Mouse (Mus musculus): ENCODE measurements at regions not wholly inside any gene's neighbourhood (a gene's known extent, or its start where the extent isn't known, plus 50 kb on each side); places are given as distances from the start of the nearest gene placed in this dataset.

GRCm38 (mm10) chr2:51387136-51387535 is 238.2 kb upstream of the Rnd3 start:
- TF ChIP-seq CTCF (IDR thresholded peaks at IDR 0.05; ENCODE audit: control insufficient read depth, insufficient read depth, insufficient replicate concordance, low read depth, low read length) = no peak
- no peak for TF ChIP-seq POLR2A (IDR thresholded peaks at IDR 0.05; ENCODE audit: control insufficient read depth, low read depth, low read length)
